Mouse (Mus musculus) hindbrain, embryonic 12.5 days (tissue): ENCODE measurements around the gene Vps53. TPM values are rescaled to one million over a fixed set of nuclear protein-coding genes. Genes with fewer than 3 reads are reported as not detected.
"Not testable (repeated sequence)": the region's sequence is repeated elsewhere in the genome, so short reads cannot be mapped to it uniquely, and the experiment has no call there.

Experiments
- ATAC-seq: fragments of 200-750 bp; cut with Nextera tagmentation; 2 replicates; pipeline ENCODE4 v1.8.0; 2017; ENCODE audit warnings: moderate TSS enrichment; ENCODE audit not compliant: low FRiP score
- H3K27ac ChIP-seq: fragments of 300-500 bp; sonication (generic); 2 replicates; pipeline ENCODE4 v1.5.1; 2016; ENCODE audit warnings: mild to moderate bottlenecking
- H3K27me3 ChIP-seq: fragments of 300-500 bp; sonication (generic); 2 replicates; pipeline ENCODE4 v1.6.1; 2016; ENCODE audit warnings: mild to moderate bottlenecking
- H3K36me3 ChIP-seq: fragments of 300-500 bp; sonication (generic); 2 replicates; pipeline ENCODE4 v1.6.1; 2016; ENCODE audit warnings: mild to moderate bottlenecking
- H3K4me1 ChIP-seq: fragments of 300-500 bp; sonication (generic); 2 replicates; pipeline ENCODE4 v1.6.1; 2016
- H3K4me2 ChIP-seq: fragments of 300-500 bp; sonication (generic); replicated peaks from 2 replicates; pipeline ENCODE4 v1.6.1; 2016; ENCODE audit warnings: mild to moderate bottlenecking
- H3K4me3 ChIP-seq: fragments of 300-500 bp; sonication (generic); 2 replicates; pipeline ENCODE4 v1.5.1; 2016; ENCODE audit warnings: mild to moderate bottlenecking
- H3K9ac ChIP-seq: fragments of 300-500 bp; sonication (generic); 2 replicates; pipeline ENCODE4 v1.6.1; 2016; ENCODE audit warnings: mild to moderate bottlenecking, moderate library complexity
- H3K9me3 ChIP-seq: fragments of 300-500 bp; sonication (generic); replicated peaks from 2 replicates; pipeline ENCODE4 v1.6.1; 2016; ENCODE audit warnings: mild to moderate bottlenecking
- WGBS: fragments of 180-500 bp; shearing (Covaris S2); methylation state at CpG from one replicate; pipeline ENCODE4 v1.1.7; 2016; 5-methylcytosine and 5-hydroxymethylcytosine counted together
- polyA plus RNA-seq: library from polyadenylated mRNA; unstranded; fragments of >200 nt; fragmentation: Nextera tagmentation; extraction: Ambion mirVana; gene quantifications from 2 replicates; pipeline ENCODE4 v1.2.1, GENCODE M21; 2016

The Vps53 gene
- polyA plus RNA-seq, 1 experiment from 2014 or later: 60.6 TPM

GRCm38 (mm10) chr11:76019879-76020278 lies 159.6 kb downstream of the Vps53 start:
- ATAC-seq: no peak
- H3K27me3 ChIP-seq: no peaks in the 10 kb centered on the region
- no peaks in the 10 kb centered on the region; the same call in 1 of the 2 replicates for H3K36me3 ChIP-seq
- H3K4me3 ChIP-seq: no peak overlapping the region
- H3K4me2 ChIP-seq: no peak overlapping the region
- no peak overlapping the region for H3K9ac ChIP-seq
- no peaks in the 10 kb centered on the region for H3K4me1 ChIP-seq
- H3K9me3 ChIP-seq: no peaks in the 10 kb centered on the region
- H3K27ac ChIP-seq: no peak overlapping the region
- 82% methylated on average over 4 of the region's 4 CpGs for WGBS

- WGBS: 73% methylated on average over 4 of the region's 4 CpGs
- Histone ChIP-seq H3K4me3 (no peak overlapping the region), H3K4me1 (no peaks in the 10 kb centered on the region), H3K36me3 (no peaks in the 10 kb centered on the region), H3K27me3 (no peaks in the 10 kb centered on the region), H3K27ac (no peak overlapping the region), H3K4me2 (no peak overlapping the region), H3K9me3 (no peaks in the 10 kb centered on the region), H3K9ac (no peak overlapping the region)
- no peak for ATAC-seq
These were observed 163.6 kb downstream of the Vps53 start for GRCm38 (mm10) chr11:76015814-76016213.

- no peak overlapping the region for H3K9ac ChIP-seq
- no peak overlapping the region for H3K4me3 ChIP-seq
- no peak overlapping the region for H3K4me2 ChIP-seq
- no peaks in the 10 kb centered on the region for H3K36me3 ChIP-seq
- no peaks in the 10 kb centered on the region for H3K9me3 ChIP-seq
- 93% methylated on average over 6 of the region's 6 CpGs for WGBS
- no peak overlapping the region for H3K27ac ChIP-seq
- H3K27me3 ChIP-seq: no peaks in the 10 kb centered on the region
- no peaks in the 10 kb centered on the region for H3K4me1 ChIP-seq
- no peak for ATAC-seq
These were observed 164.2 kb downstream of the Vps53 start for GRCm38 (mm10) chr11:76015251-76015650.

GRCm38 (mm10) chr11:76010838-76011624 lies 168.4 kb downstream of the Vps53 start:
- Histone ChIP-seq H3K4me1 (no peaks in the 10 kb centered on the region), H3K27ac (no peak overlapping the region), H3K4me2 (no peak overlapping the region), H3K27me3 (no peaks in the 10 kb centered on the region), H3K36me3 (no peaks in the 10 kb centered on the region), H3K9me3 (no peaks in the 10 kb centered on the region), H3K4me3 (no peak overlapping the region), H3K9ac (no peak overlapping the region)
- ATAC-seq: no peak
- WGBS: 90% methylated on average over 9 of the region's 9 CpGs

- Histone ChIP-seq H3K4me2 (no peak overlapping the region), H3K9ac (no peak overlapping the region), H3K4me1 (no peaks in the 10 kb centered on the region), H3K9me3 (no peaks in the 10 kb centered on the region), H3K36me3 (no peaks in the 10 kb centered on the region), H3K4me3 (no peak overlapping the region), H3K27me3 (no peaks in the 10 kb centered on the region), H3K27ac (no peak overlapping the region)
- no peak for ATAC-seq
- 83% methylated on average over 6 of the region's 6 CpGs for WGBS
These were observed 170.3 kb downstream of the Vps53 start for GRCm38 (mm10) chr11:76009101-76009500.

- WGBS: 82% methylated on average over 2 of the region's 2 CpGs
- no peak for ATAC-seq
- peaks cover under 1% of the 10 kb centered on the region; the same call in 1 of the 2 replicates for H3K27me3 ChIP-seq
These were observed 171.3 kb downstream of the Vps53 start for GRCm38 (mm10) chr11:76008162-76008561.

GRCm38 (mm10) chr11:76004276-76004675 lies 175.2 kb downstream of the Vps53 start:
- not testable (repeated sequence) for H3K27ac ChIP-seq, H3K36me3 ChIP-seq, H3K9ac ChIP-seq, H3K4me3 ChIP-seq, H3K4me1 ChIP-seq, H3K9me3 ChIP-seq, ATAC-seq, H3K4me2 ChIP-seq
- peaks cover 17% of the 10 kb centered on the region for H3K27me3 ChIP-seq
- WGBS: 95% methylated on average over 7 of the region's 7 CpGs

More at GRCm38 (mm10) chr11:76008162-76008561, 171.3 kb downstream of the Vps53 start:
- no peaks in the 10 kb centered on the region for H3K36me3 ChIP-seq
- no peak overlapping the region for H3K4me2 ChIP-seq
- no peak overlapping the region for H3K4me3 ChIP-seq
- H3K9me3 ChIP-seq: no peaks in the 10 kb centered on the region
- H3K9ac ChIP-seq: no peak overlapping the region
- H3K4me1 ChIP-seq: no peaks in the 10 kb centered on the region
- no peak overlapping the region for H3K27ac ChIP-seq

- 0 out of 2 replicates have a peak, but pooled peaks cover 6% of the 10 kb centered on the region for H3K4me1 ChIP-seq
- no peak for ATAC-seq
- peaks cover 21% of the 10 kb centered on the region for H3K27me3 ChIP-seq
- H3K36me3 ChIP-seq: no peaks in the 10 kb centered on the region
- H3K27ac ChIP-seq: no peak overlapping the region
- H3K4me2 ChIP-seq: no peak overlapping the region
- H3K9me3 ChIP-seq: no peaks in the 10 kb centered on the region
- no peak overlapping the region for H3K9ac ChIP-seq
- 57% methylated on average over 3 of the region's 3 CpGs for WGBS
- no peak overlapping the region for H3K4me3 ChIP-seq
These were observed 178.1 kb downstream of the Vps53 start for GRCm38 (mm10) chr11:76001237-76001878.

- H3K27ac ChIP-seq: no peak overlapping the region
- no peaks in the 10 kb centered on the region for H3K9me3 ChIP-seq
- H3K4me1 ChIP-seq: 0 out of 2 replicates have a peak, but pooled peaks cover 6% of the 10 kb centered on the region
- 85% methylated on average over 5 of the region's 5 CpGs for WGBS
- H3K36me3 ChIP-seq: no peaks in the 10 kb centered on the region
- no peak overlapping the region for H3K4me3 ChIP-seq
- no peak overlapping the region for H3K4me2 ChIP-seq
- peaks cover 21% of the 10 kb centered on the region for H3K27me3 ChIP-seq
- no peak overlapping the region for H3K9ac ChIP-seq
- ATAC-seq: no peak
These were observed 178.7 kb downstream of the Vps53 start for GRCm38 (mm10) chr11:76000701-76001100.

GRCm38 (mm10) chr11:75999440-76000155 lies 179.8 kb downstream of the Vps53 start, which contains the start of gene 1700016K19Rik:
TSS of gene 1700016K19Rik (plus strand) at chr11:75999912.
- Histone ChIP-seq H3K9ac (peak within 1 kb of the TSS; percentile 56), H3K27ac (no peak within 1 kb of the TSS), H3K27me3 (peaks cover 21% of the 10 kb centered on the region), H3K4me1 (0 out of 2 replicates have a peak, but pooled peaks cover 6% of the 10 kb centered on the region), H3K9me3 (no peaks in the 10 kb centered on the region), H3K4me2 (peak within 1 kb of the TSS; percentile 85), H3K36me3 (no peaks in the 10 kb centered on the region), H3K4me3 (peak within 1 kb of the TSS; percentile 51)
- 14% methylated on average over 33 of the region's 36 CpGs for WGBS
- peak; percentile 85 for ATAC-seq
